Mouse (Mus musculus): ENCODE results near the gene Olfr510. TPM values are rescaled to one million over a fixed set of nuclear protein-coding genes. Genes with fewer than 3 reads are reported as not detected.
"Not testable (repeated sequence)": the region's sequence is repeated elsewhere in the genome, so short reads cannot be mapped to it uniquely, and the experiment has no call there.

Olfr510 gene
- not detected for total RNA-seq (2021)
- long read RNA-seq, experiment 1: 0 reads
- long read RNA-seq, experiment 2: 0 reads

- intact Hi-C loops (cut with DNase I): no loop called here
- no peak for DNase-seq
Observed at GRCm38 (mm10) chr7:108666118-108666517, at the start of gene Olfr510. TSS of gene Olfr510 (plus strand) at chr7:108666418.

- intact Hi-C loops (cut with DNase I); DNase-seq: not testable (repeated sequence)
Observed at GRCm38 (mm10) chr7:108616781-108617180, 49.4 kb upstream of the Olfr510 start.

- DNase-seq: no peak
- intact Hi-C loops (cut with DNase I): no loop called here
Observed at GRCm38 (mm10) chr7:108621514-108621913, 44.7 kb upstream of the Olfr510 start, which contains the start of gene Olfr507. TSS of gene Olfr507 (plus strand) at chr7:108621814.

DNA sequence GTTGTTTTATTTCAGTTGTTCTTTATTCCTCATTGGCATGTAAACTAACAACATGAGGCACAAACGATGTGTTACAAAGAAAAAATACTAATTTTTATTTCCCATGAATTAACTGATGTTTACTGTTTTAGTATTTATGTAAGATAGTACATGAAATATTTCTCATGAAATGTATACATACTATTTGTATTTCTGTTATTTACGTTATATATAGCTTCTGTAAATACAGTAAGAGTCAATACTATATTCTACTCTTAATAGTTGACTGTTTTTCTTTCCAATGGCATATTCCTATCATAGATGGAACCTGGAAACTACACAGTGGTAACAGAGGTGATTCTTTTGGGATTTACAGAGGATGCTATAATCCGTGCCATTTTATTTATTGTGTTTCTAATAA, 36.5 kb upstream of the Olfr510 start, which contains the start of gene Olfr508:
Gene Olfr508 (plus strand): TSS at position 301 of the 400 bp plus-strand sequence.
- intact Hi-C loops (cut with DNase I): no loop called here
- DNase-seq: no peak

DNA sequence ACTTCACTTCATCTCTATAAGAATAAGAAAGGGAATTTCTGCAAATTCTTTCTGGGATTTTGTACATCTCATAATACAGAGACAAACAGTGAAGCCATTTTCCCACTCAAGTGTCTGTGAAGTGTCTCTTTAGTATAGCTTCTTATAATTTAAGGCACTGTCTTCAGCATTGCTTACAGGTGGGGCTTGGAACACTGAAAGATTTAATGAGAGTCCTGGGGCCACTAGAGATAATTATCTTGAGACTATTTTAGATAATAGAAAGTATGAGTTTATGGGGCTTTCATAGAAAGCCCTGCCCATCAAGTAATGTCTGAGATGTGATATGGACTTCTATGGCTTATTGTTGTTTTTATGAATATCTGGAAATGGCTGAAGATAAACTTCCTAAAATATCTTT, 14.4 kb upstream of the Olfr510 start, which contains the start of gene Olfr509:
Gene Olfr509 (minus strand): TSS at position 101 of the 400 bp plus-strand sequence.
- DNase-seq: no peak
- intact Hi-C loops (cut with DNase I): no loop called here

DNA sequence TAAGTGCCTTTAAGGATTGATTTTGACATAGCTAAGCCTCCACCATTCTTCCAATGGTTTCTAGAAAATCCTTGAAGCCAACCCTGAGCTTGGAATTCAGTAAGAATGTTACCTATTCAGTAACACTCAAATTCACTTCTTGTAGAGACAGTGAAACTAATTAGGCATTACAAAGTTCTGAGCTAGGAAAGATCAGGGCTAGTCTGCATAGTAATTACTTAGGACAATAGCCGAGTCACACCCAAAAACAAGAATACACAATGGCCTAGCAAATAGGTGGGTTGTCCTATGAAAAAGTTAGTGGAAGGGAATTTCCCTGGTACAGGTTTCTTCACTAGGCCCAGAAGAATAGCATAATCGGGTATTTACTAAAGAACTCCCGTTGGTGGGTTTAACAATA, 3.8 kb upstream of the Olfr510 start:
- DNase-seq: no peak
- intact Hi-C loops (cut with DNase I): no loop called here

GRCm38 (mm10) chr7:108671058-108671457, 4.8 kb downstream of the Olfr510 start:
- intact Hi-C loops (cut with DNase I): no loop called here

DNA sequence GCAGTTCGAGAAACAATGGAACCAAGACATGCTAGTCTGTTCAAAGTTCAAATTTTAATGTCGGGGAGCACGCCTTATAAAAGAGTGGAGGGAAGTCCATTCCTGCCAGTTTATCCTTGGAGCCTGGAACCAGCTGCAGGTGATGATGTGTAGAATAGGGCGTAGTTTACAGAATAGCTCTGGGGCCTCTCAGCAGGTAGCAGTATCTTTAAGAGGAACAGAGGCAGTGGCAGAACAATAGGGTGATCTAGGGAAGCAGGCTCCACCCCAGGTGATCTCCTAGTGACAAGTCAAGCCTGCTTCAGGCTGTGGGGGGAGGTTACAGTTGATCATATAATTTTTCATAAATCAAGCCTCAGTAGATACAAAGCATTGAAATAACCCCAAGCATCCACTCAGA, 12.7 kb downstream of the Olfr510 start:
- DNase-seq: no peak
- intact Hi-C loops (cut with DNase I): no loop called here

More at GRCm38 (mm10) chr7:108671058-108671457, 4.8 kb downstream of the Olfr510 start:
- DNase-seq: no peak

DNA sequence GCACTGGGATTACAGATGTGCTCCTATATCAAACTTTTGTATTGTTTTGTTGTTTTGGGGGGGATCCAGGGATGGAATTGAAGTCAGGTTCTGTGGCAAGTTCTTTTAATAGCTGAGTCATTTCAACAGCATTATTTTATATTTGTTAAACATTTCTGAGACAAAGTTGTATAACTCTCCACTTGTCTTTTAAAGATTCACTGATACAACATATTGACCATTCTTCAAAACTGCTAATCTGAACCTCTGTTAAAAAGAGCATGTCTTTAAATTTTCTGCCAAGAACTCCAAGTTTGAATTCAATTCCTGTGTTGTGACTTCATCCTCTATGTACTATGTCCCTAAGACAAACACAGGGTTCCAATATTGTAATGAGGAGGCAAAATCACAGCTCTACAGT, 46.8 kb downstream of the Olfr510 start, which contains the start of gene Olfr512:
Gene Olfr512 (plus strand): TSS at position 301 of the 400 bp plus-strand sequence.
- DNase-seq: no peak
- intact Hi-C loops (cut with DNase I): no loop called here

Other genes with a start within 250 kb of the Olfr510 start
- gene Olfr497, start 246.0 kb upstream of the Olfr510 start, total RNA-seq (2021): not detected
- gene Olfr498, start 201.1 kb upstream of the Olfr510 start, total RNA-seq (2021): not detected
- gene Olfr502, start 141.4 kb upstream of the Olfr510 start, total RNA-seq (2021): not detected
- not detected for gene Olfr503, start 121.9 kb upstream of the Olfr510 start, total RNA-seq (2021)
- gene Olfr504, start 100.6 kb upstream of the Olfr510 start, total RNA-seq (2021): not detected
- not detected for gene Olfr506, start 55.6 kb upstream of the Olfr510 start, total RNA-seq (2021)
- gene Olfr507, start 44.6 kb upstream of the Olfr510 start, total RNA-seq (2021): not detected
- not detected for gene Olfr508, start 36.4 kb upstream of the Olfr510 start, total RNA-seq (2021)
- gene Olfr509, start 14.5 kb upstream of the Olfr510 start, total RNA-seq (2021): not detected
- not detected for gene Olfr512, start 46.9 kb downstream of the Olfr510 start, total RNA-seq (2021)
- gene Olfr513, start 84.6 kb downstream of the Olfr510 start, total RNA-seq (2021): not detected
- not detected for gene Olfr514, start 159.6 kb downstream of the Olfr510 start, total RNA-seq (2021)
- not detected for gene Olfr516, start 184.1 kb downstream of the Olfr510 start, total RNA-seq (2021)
- not detected for gene Olfr517, start 206.0 kb downstream of the Olfr510 start, total RNA-seq (2021)
- gene Olfr518, start 218.6 kb downstream of the Olfr510 start, total RNA-seq (2021): not detected
- gene Olfr519, start 228.0 kb downstream of the Olfr510 start, total RNA-seq (2021): not detected